Mouse (Mus musculus) midbrain, embryonic 13.5 days (tissue): ENCODE measurements at regions not wholly inside any gene's neighbourhood (a gene's known extent, or its start where the extent isn't known, plus 50 kb on each side); places are given as distances from the start of the nearest gene placed in this dataset.

Experiments used
- ATAC-seq: fragments of 200-750 bp; cut with Nextera tagmentation; 2 replicates; pipeline ENCODE4 v1.8.0; 2017; ENCODE audit warnings: mild to moderate bottlenecking, moderate TSS enrichment, moderate library complexity
- H3K27ac ChIP-seq: fragments of 300-500 bp; sonication (generic); 2 replicates; pipeline ENCODE4 v1.5.1; 2015; ENCODE audit warnings: inconsistent platforms, mild to moderate bottlenecking, moderate library complexity
- H3K27me3 ChIP-seq: fragments of 300-500 bp; sonication (generic); 2 replicates; pipeline ENCODE4 v1.6.1; 2015; ENCODE audit warnings: mild to moderate bottlenecking, inconsistent platforms
- H3K36me3 ChIP-seq: fragments of 300-500 bp; sonication (generic); 2 replicates; pipeline ENCODE4 v1.6.1; 2015; ENCODE audit warnings: mild to moderate bottlenecking, inconsistent platforms
- H3K4me1 ChIP-seq: fragments of 300-500 bp; sonication (generic); replicated peaks from 2 replicates; pipeline ENCODE4 v1.6.1; 2015; ENCODE audit warnings: inconsistent platforms
- H3K4me2 ChIP-seq: fragments of 300-500 bp; sonication (generic); replicated peaks from 2 replicates; pipeline ENCODE4 v1.6.1; 2015; ENCODE audit warnings: moderate library complexity, mild to moderate bottlenecking, inconsistent platforms
- H3K4me3 ChIP-seq: fragments of 300-500 bp; sonication (generic); replicated peaks from 2 replicates; pipeline ENCODE4 v1.5.1; 2015; ENCODE audit warnings: mild to moderate bottlenecking, inconsistent platforms
- H3K9ac ChIP-seq: fragments of 300-500 bp; sonication (generic); replicated peaks from 2 replicates; pipeline ENCODE4 v1.6.1; 2015; ENCODE audit warnings: mild to moderate bottlenecking, inconsistent platforms
- H3K9me3 ChIP-seq: fragments of 300-500 bp; sonication (generic); 2 replicates; pipeline ENCODE4 v1.6.1; 2016; ENCODE audit warnings: mild to moderate bottlenecking, inconsistent platforms
- WGBS: fragments of 180-500 bp; shearing (Covaris S2); methylation state at CpG from one replicate; pipeline ENCODE4 v1.1.7; 2015; 5-methylcytosine and 5-hydroxymethylcytosine counted together

GRCm38 (mm10) chr14:25372581-25372980 is 86.4 kb upstream of the Zmiz1 start:
- Histone ChIP-seq H3K4me2 (no peak overlapping the region), H3K27ac (peak overlapping the region; percentile 68; the same call in 1 of the 2 replicates), H3K9ac (no peak overlapping the region), H3K4me1 (peaks cover 47% of the 10 kb centered on the region), H3K36me3 (peaks cover 12% of the 10 kb centered on the region; the same call in 1 of the 2 replicates), H3K27me3 (no peaks in the 10 kb centered on the region), H3K9me3 (no peaks in the 10 kb centered on the region), H3K4me3 (no peak overlapping the region)
- no peak for ATAC-seq
- 49% methylated on average over 4 of the region's 4 CpGs for WGBS

- Histone ChIP-seq H3K36me3 (peaks cover 12% of the 10 kb centered on the region; the same call in 1 of the 2 replicates), H3K4me1 (peaks cover 50% of the 10 kb centered on the region), H3K27me3 (no peaks in the 10 kb centered on the region), H3K4me3 (no peak overlapping the region), H3K4me2 (no peak overlapping the region), H3K9ac (no peak overlapping the region), H3K27ac (0 out of 2 replicates have a peak overlapping the region, but pooled peaks have one; percentile 9), H3K9me3 (no peaks in the 10 kb centered on the region)
- ATAC-seq, result no peak
- whole genome bisulfite sequencing, result 91% methylated on average over 4 of the region's 4 CpGs
These were observed 85.8 kb upstream of the Zmiz1 start for GRCm38 (mm10) chr14:25373167-25373566.

- no peak for ATAC-seq
- no peaks in the 10 kb centered on the region for H3K36me3 ChIP-seq
- no peak overlapping the region for H3K4me2 ChIP-seq
- no peak overlapping the region for H3K9ac ChIP-seq
- H3K9me3 ChIP-seq, result no peaks in the 10 kb centered on the region
- no peak overlapping the region for H3K27ac ChIP-seq
- no peak overlapping the region for H3K4me3 ChIP-seq
- 82% methylated on average over 7 of the region's 7 CpGs for WGBS
- no peaks in the 10 kb centered on the region for H3K27me3 ChIP-seq
- peaks cover 66% of the 10 kb centered on the region for H3K4me1 ChIP-seq
These were observed 84.0 kb upstream of the Zmiz1 start for GRCm38 (mm10) chr14:25375001-25375400.

GRCm38 (mm10) chr14:25377091-25377490 is 81.9 kb upstream of the Zmiz1 start:
- ATAC-seq, result no peak; the same call in 1 of the 2 replicates
- H3K9me3 ChIP-seq, result no peaks in the 10 kb centered on the region
- 42% methylated on average over 2 of the region's 2 CpGs for WGBS
- peak overlapping the region; percentile 100 for H3K27ac ChIP-seq
- H3K4me3 ChIP-seq, result peak overlapping the region; percentile 40; the same call in 1 of the 2 replicates
- H3K4me1 ChIP-seq, result peaks cover 49% of the 10 kb centered on the region
- peak overlapping the region; percentile 84 for H3K9ac ChIP-seq
- H3K4me2 ChIP-seq, result peak overlapping the region; percentile 63
- H3K27me3 ChIP-seq, result no peaks in the 10 kb centered on the region
- no peaks in the 10 kb centered on the region for H3K36me3 ChIP-seq

- H3K36me3 ChIP-seq, result no peaks in the 10 kb centered on the region
- H3K27me3 ChIP-seq, result no peaks in the 10 kb centered on the region
- 3% methylated on average over 8 of the region's 8 CpGs for WGBS
- H3K4me3 ChIP-seq, result peak overlapping the region; percentile 40
- no peaks in the 10 kb centered on the region for H3K9me3 ChIP-seq
- H3K27ac ChIP-seq, result peak overlapping the region; percentile 100
- H3K4me2 ChIP-seq, result peak overlapping the region; percentile 63
- peaks cover 45% of the 10 kb centered on the region for H3K4me1 ChIP-seq
- ATAC-seq, result peak; percentile 88
- peak overlapping the region; percentile 84 for H3K9ac ChIP-seq
These were observed 81.5 kb upstream of the Zmiz1 start for GRCm38 (mm10) chr14:25377554-25377899.

GRCm38 (mm10) chr14:25377900-25378716 is 80.9 kb upstream of the Zmiz1 start:
- H3K4me2 ChIP-seq, result peak overlapping the region; percentile 63
- H3K27me3 ChIP-seq, result no peaks in the 10 kb centered on the region
- H3K36me3 ChIP-seq, result no peaks in the 10 kb centered on the region
- peak overlapping the region; percentile 100 for H3K27ac ChIP-seq
- H3K9me3 ChIP-seq, result no peaks in the 10 kb centered on the region
- ATAC-seq, result peak; percentile 93
- peak overlapping the region; percentile 84 for H3K9ac ChIP-seq
- WGBS, result under 1% methylated on average over 39 of the region's 54 CpGs
- peak overlapping the region; percentile 40 for H3K4me3 ChIP-seq
- peaks cover 41% of the 10 kb centered on the region for H3K4me1 ChIP-seq

- Histone ChIP-seq H3K9me3 (no peaks in the 10 kb centered on the region), H3K4me2 (peak overlapping the region; percentile 63), H3K27ac (peak overlapping the region; percentile 100), H3K4me3 (peak overlapping the region; percentile 40), H3K4me1 (peaks cover 41% of the 10 kb centered on the region), H3K27me3 (no peaks in the 10 kb centered on the region), H3K36me3 (no peaks in the 10 kb centered on the region), H3K9ac (peak overlapping the region; percentile 84)
- WGBS, result 1% methylated on average over 13 of the region's 13 CpGs
- peak; percentile 18 for ATAC-seq
These were observed 80.2 kb upstream of the Zmiz1 start for GRCm38 (mm10) chr14:25378717-25379224.

- Histone ChIP-seq H3K4me3 (no peak overlapping the region), H3K27ac (no peak overlapping the region), H3K4me2 (no peak overlapping the region), H3K9ac (no peak overlapping the region), H3K9me3 (no peaks in the 10 kb centered on the region), H3K36me3 (no peaks in the 10 kb centered on the region), H3K27me3 (no peaks in the 10 kb centered on the region), H3K4me1 (peaks cover 24% of the 10 kb centered on the region)
- 88% methylated on average over 4 of the region's 4 CpGs for WGBS
- ATAC-seq, result no peak
These were observed 75.7 kb upstream of the Zmiz1 start for GRCm38 (mm10) chr14:25383169-25383824.

GRCm38 (mm10) chr14:25385644-25386043 is 73.3 kb upstream of the Zmiz1 start:
- ATAC-seq, result no peak
- Histone ChIP-seq H3K27ac (no peak overlapping the region), H3K4me3 (no peak overlapping the region), H3K4me2 (no peak overlapping the region), H3K36me3 (no peaks in the 10 kb centered on the region), H3K9ac (no peak overlapping the region), H3K4me1 (peaks cover 14% of the 10 kb centered on the region), H3K27me3 (no peaks in the 10 kb centered on the region), H3K9me3 (no peaks in the 10 kb centered on the region)
- 55% methylated on average over 5 of the region's 5 CpGs for WGBS

- Histone ChIP-seq H3K27me3 (no peaks in the 10 kb centered on the region), H3K9ac (no peak overlapping the region), H3K4me2 (no peak overlapping the region), H3K36me3 (no peaks in the 10 kb centered on the region), H3K9me3 (no peaks in the 10 kb centered on the region), H3K4me1 (peaks cover 17% of the 10 kb centered on the region), H3K4me3 (no peak overlapping the region), H3K27ac (no peak overlapping the region)
- WGBS, result 95% methylated on average over 4 of the region's 4 CpGs
- ATAC-seq, result no peak
These were observed 71.2 kb upstream of the Zmiz1 start for GRCm38 (mm10) chr14:25387780-25388179.

GRCm38 (mm10) chr14:25389314-25389713 is 69.7 kb upstream of the Zmiz1 start:
- WGBS, result 3% methylated on average over 2 of the region's 2 CpGs
- no peak overlapping the region for H3K4me2 ChIP-seq
- ATAC-seq, result peak; percentile 53; the same call in 1 of the 2 replicates
- H3K27ac ChIP-seq, result no peak overlapping the region
- H3K27me3 ChIP-seq, result no peaks in the 10 kb centered on the region
- H3K4me3 ChIP-seq, result no peak overlapping the region
- no peaks in the 10 kb centered on the region for H3K9me3 ChIP-seq
- H3K4me1 ChIP-seq, result peaks cover 17% of the 10 kb centered on the region
- no peaks in the 10 kb centered on the region for H3K36me3 ChIP-seq
- no peak overlapping the region for H3K9ac ChIP-seq

GRCm38 (mm10) chr14:25392412-25392811 is 66.6 kb upstream of the Zmiz1 start:
- Histone ChIP-seq H3K9ac (no peak overlapping the region), H3K4me3 (no peak overlapping the region), H3K36me3 (no peaks in the 10 kb centered on the region), H3K27me3 (no peaks in the 10 kb centered on the region), H3K9me3 (no peaks in the 10 kb centered on the region), H3K4me1 (peaks cover 38% of the 10 kb centered on the region), H3K27ac (no peak overlapping the region), H3K4me2 (no peak overlapping the region)
- WGBS, result 75% methylated on average over 6 of the region's 6 CpGs
- ATAC-seq, result no peak
